Mouse (Mus musculus) heart, postnatal 4 days (tissue): ENCODE data around the gene Oxsr1. TPM values are rescaled to one million over a fixed set of nuclear protein-coding genes. Genes with fewer than 3 reads are reported as not detected.
"Not testable (repeated sequence)": the region's sequence is repeated elsewhere in the genome, so short reads cannot be mapped to it uniquely, and the experiment has no call there.

ENCODE experiments used
- DNase-seq: peaks from one replicate; pipeline ENCODE4 v3.0.0; 2021
- total RNA-seq, 2 experiments: library from RNA; stranded (reverse); gene quantifications; 2 replicates each; pipeline ENCODE4 v1.2.3; 2021

The Oxsr1 gene
- total RNA-seq, 2 experiments from 2014 or later: 35.5 to 36.5 TPM

DNA sequence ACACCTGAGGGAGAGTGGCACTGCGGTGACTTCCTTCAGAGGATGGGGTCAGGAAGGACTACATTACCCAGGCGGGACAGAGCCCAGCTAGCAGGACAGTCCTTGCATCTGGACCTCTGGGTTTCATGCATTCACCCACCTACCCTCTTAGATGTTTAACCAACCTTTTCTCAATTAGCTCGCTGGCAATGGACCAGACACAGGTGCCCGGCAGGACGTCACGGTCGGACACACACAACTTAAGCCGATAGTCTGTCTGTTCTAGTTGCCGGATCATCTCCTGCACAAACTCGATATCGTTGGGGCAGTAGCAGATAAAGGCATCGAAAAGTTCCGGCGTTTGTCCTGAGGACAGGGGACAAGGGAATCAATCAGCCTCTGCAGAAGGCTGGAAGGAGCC, 15.6 kb upstream of the Oxsr1 start:
- DNase-seq: no peak

DNA sequence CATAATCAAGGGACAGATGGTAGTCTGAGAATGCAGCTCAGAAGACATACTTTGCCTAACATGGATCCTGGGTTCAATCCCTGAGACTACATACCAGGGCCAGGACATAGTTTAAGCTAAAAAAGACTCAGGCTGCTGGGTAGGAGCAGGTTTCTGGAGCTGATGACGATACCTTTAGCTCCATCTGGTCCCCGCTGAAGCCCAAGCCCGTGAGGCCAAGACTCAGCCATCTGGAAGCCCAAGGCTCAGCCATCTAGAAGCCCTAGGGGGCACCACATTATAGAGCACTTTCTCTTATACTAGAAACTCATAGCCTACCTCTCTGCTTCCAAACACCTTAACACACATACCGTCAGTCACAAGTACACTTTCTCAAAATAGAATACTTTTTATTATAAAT, 13.3 kb upstream of the Oxsr1 start:
- DNase-seq: no peak

DNA sequence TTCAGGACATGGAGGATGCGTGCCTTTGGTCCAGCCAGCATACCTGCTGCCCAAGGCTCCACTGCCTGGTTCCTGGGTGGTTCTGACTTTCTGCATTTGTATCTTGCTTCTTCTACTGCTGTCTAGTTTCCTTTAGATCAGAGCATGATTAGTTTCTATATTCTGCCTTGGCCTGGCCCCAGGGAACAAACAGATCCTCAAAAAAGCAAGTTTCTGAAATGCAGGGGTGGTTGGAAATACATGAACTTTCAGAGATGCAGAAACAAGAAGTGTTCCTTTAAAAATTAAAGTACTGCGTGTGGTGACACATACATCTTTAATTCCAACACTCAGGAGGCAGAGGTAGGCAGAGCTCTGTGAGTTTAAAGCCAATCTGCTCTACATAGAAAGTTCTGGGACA, 12.6 kb upstream of the Oxsr1 start:
- no peak for DNase-seq

DNA sequence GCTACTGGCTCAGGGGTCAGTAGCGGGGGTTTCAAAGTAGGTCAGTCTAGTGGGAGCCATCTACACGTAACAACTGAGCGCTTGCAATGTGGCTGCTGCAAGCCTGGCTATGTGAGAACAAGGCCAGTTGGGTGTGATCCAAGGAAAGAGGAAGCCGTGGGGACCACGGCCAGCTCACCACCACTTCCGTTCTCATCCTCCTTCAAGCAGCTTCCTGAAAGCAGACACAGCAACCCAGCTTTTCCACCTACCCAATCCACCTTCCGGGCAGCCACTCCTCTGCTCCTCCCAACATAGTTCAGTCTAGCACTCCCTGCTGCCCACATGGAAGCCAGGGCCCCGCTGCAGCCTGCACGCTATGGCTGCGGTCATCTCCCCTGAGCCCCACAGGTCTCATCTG, 12.1 kb upstream of the Oxsr1 start:
- peak; percentile 68 for DNase-seq

DNA sequence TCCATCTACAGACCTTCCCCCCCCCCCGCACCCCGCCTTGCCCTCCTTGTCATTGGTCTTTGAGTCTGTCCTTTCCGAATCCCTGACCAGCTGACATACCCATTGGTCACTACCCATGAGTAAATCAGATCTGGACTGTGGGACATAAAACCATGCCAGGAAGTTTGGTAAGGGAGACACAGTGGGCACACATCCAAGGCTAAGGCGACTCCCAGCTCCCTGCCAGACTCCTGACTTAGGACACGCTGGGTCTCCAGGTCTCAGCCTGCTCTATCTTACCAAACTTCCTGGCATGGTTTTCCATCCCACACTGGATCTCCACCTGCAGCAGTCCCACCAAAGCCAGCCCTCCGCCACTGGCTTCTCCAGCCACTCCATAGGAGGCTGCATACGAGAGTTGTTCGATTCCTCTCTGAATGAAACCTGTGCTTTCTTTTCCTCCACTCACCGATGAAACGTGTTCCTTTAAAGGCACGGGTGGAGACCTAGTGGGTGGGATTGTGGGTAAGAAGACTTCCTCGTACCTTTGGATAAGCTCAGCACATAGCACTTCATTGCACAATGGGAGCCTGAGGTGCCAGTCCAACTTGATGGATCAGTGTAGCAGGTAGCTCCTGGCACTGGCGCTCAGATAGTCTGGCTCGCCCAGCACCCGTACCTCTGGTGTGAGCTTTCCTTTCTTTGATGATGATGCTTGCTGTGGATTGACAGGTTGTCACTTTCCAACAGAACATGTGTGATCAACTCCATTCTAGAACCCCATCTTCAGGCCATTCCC, 8.1 kb upstream of the Oxsr1 start:
- no peak for DNase-seq

DNA sequence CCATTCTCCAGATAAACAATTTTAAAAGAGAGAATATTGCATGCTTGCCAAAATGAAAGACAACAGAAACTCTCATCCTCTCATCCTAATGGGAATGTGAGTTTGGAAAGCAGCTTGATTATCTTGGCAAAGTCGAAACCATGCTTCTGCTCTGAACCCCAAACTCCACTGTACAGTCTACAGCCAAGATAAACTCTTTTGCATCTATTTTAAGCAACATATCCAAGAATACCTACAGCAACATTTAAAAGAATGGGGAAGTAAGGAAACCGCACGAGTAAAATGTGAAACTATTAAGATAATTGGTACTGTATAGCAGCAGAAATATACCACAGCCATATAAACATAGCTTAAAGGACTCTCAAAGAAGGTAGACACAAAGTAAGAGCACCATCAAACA, 6.3 kb upstream of the Oxsr1 start:
- DNase-seq: no peak

DNA sequence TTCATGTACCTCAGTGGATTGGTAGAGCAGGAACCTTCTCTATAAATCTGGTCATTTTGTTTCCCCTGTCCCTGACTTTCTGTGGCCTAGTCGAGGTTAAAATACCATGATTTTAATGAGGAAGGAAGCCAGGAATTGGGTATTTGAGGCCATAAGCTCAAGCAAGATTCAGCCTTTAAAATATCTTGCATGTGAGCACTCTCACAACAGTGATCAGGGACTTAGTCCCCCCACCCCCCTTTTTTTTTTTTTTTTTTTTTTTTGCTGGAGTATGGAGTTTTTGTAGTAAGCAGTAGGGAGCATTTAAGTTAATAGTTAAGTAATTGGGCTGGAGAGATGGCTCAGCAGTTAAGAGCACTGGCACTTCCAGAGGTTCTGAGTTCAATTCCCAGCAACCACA, 1.9 kb upstream of the Oxsr1 start:
- DNase-seq: no peak

DNA sequence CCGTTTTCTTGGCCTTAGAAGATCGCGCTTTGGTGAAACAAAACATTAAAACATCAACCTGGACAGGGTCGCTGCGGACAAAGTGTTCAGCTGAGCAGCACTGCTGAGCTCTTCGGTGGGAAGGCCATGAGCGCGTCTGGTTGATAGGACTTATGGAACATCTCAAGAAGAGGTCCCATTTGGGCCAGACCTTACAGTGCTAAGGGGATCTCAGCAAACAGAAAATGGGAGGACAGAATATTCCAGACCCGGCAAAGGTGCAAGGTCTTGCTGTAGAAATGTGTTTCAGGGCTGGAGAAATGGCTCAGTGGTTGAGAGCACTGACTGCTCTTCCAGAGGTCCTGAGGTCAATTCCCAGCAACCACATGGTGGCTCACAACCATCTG, 1.0 kb upstream of the Oxsr1 start:
- no peak for DNase-seq

DNA sequence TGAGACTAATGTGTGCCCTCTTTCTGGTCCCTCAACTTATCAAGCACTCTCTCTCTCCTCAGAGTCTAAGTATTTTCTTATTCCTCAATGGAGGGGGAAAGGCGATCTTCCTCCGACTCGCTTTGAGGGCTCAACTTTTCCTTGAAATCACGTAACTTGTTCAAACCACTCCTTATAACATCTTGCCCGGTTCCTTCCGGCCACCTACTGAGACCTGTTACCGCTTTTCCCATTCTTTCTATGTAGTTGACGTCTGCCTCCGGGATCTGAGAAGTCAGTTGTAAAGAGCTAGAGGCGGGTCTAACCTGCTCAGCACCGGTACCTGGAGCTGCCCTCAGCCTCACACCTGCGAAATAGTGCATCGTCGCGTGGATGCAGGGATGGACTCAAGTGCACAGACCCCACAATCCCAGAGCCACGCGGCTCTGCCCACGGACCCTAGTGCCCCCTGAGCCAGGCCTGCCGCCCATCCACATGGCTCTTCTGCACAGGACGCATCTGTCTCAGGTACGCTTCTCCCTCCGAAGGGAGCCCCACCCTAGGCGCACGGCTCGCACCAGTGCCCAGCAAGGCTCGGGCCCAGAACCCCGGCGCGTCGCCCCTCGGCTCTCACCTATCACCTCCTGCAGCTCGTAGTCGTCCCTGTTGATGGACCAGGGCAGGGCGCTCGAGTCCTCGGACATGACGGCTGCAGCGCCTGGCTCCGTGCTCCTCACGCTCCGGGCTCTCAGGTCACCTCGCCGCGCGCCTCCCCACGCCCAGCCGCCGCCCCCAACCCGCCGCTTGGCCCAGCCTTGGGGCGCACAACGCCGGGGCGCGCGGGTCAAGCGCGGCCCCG, 616 bp downstream of the Oxsr1 start:
- no peak for DNase-seq

DNA sequence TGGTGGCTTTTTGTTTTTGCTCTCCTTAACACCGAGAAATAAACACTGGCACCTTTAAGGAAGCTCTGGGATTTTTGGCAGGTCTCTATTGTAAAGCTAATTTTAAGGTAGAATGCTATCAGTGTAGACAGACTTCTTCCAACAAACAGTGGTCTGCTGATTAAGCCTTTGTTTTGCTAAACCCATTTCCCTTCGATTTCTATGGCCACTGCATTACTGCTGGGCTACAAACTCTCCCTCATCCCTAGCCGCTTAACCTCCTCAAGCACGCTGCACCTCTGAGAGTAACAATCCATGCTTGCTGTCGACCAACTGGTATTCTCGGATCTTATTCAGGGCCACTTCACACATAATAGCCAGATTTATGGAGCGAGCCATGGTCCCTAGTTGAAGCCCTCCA, 1.3 kb downstream of the Oxsr1 start:
- no peak for DNase-seq

DNA sequence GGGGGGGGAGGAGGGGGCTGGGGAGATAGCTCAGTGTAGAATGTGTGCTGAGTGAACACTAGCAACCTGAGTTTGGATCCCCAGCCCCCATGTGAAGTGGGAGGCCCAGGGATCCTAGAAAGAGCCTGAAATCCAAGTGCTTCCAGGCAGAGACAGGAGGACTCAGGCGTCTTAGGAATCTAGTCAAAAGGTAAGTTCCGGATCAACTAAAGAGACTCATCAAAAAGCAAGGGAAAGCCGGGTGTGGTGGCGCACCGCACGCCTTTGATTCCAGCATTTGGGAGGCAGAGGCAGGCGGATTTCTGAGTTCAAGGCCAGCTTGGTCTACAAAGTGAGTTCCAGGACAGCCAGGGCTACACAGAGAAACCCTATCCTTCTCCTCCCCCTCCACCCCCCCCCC, 1.8 kb downstream of the Oxsr1 start:
- DNase-seq: no peak

DNA sequence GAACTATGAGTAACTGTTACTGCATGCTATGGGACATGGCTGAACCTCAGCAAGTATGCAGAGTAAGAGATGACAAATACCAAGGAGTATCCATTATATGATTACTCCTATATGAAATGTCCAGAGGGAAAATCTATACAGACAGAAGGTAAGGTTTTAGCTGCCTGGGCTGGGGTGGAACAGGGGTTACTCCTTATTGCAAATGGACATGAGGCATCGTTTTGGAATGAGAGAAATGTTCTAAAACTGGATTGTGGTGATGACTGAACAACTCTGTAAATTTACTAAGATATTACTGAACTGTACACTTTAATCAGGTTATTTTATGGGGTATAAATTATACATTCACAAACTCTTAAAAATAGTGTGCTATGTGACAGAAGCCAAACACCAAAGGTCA, 3.3 kb downstream of the Oxsr1 start:
- DNase-seq: no peak

DNA sequence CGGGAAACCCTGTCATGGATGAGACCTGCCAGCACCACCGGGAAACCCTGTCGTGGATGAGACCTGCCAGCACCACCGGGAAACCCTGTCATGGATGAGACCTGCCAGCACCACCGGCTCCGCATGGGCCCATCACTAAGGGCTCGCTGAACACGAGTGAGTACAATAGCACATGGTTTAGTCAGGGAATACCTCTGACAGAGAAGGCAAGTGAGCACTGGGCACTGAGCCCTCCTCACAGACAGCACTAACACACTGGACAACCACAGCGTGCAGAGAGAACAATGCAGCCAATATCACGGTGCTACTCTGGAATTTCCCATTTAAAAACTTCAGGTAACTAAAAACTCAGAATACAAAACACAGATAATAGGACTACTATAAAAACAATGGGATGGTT, 9.1 kb downstream of the Oxsr1 start:
- no peak for DNase-seq

DNA sequence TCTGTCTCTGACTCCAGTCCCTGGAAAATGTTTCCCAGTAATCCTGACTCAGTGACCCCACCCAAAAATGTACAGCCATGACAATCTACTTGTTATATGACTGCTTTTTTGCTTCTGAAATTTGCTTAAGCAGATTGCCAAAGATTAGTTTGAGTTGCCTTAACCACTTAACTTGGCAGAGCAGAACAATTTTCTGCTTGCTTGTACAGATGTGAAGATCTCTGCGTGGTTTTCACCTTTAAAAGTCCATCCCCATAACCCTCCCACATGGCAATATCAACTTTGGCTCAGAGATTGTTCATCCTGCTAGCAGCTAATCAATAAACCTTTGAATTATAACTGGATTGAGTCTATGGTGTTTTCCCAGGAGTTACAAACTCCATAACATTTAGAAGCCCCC, 13.2 kb downstream of the Oxsr1 start:
- no peak for DNase-seq

DNA sequence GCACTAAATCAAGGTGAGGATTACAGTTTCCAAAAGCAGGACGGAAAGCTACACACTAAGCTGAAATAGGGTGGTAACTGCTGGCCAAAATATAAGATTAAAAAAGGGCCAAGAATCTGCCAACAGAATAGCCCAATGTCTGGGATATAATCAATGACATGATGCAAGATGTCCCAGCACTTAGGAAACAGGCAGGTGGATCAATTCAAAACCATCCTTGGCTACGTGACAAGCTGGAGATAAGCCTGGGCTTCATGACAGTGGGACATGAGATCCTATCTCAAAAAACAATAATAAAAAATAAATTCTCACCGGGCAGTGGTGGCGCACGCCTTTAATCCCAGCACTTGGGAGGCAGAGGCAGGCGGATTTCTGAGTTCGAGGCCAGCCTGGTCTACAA, 16.4 kb downstream of the Oxsr1 start:
- DNase-seq: no peak

DNA sequence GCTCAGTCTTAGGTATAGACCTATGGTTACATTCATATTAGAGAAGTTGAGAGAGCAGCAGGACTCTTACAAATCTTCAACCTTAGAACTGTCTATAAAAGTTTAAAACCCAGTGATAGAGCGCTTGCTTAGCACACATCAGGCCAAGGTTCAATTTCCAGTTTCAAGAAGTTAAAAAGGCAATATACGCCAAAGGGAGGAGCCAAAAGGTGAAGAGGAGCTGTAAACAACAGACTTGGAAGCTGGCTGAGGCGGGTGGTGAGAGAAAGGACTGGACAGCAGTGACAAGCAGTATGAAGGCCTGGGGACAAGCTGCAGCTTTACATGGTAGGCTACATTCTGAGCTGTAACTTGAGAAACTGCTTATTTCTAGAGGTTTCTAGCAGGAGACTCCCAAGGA, 23.7 kb downstream of the Oxsr1 start:
- no peak for DNase-seq

DNA sequence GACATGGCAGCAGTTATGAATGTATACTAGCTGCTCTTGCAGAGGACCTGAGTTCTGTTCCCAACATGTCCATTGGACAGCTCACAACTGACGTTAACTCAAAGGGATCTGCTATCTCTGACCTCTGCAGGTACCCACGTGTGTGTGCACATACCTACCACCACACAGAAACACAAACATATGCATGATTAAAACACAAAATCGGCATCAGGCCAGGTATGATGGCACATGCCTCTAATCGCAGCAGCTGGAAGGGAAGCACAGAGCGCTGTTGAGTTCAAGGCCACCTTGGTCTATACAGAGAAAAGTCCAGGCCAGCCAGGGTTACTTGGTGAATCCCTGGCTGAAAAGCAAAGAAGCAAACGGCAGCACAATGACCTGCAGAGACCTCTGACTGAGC, 24.5 kb downstream of the Oxsr1 start:
- DNase-seq: no peak

DNA sequence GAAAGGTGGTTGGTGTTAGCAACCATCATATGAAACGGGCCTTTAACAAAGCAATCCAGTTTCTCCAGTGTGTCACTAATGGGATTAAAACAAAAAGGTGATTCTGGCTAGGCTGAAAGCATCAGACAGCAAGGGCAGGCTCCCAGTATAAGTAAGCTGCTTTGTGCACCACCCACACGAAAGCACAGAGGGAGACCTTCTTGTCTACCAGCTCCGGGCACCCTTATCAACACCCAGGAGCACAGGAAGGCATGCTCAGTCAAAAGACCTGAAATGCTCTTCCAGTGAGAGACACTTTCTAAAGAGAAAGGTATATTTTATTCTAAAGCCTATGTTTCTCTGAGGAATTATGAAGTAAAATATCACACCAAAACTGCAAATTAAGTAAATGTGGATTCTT, 31.4 kb downstream of the Oxsr1 start:
- DNase-seq: no peak

DNA sequence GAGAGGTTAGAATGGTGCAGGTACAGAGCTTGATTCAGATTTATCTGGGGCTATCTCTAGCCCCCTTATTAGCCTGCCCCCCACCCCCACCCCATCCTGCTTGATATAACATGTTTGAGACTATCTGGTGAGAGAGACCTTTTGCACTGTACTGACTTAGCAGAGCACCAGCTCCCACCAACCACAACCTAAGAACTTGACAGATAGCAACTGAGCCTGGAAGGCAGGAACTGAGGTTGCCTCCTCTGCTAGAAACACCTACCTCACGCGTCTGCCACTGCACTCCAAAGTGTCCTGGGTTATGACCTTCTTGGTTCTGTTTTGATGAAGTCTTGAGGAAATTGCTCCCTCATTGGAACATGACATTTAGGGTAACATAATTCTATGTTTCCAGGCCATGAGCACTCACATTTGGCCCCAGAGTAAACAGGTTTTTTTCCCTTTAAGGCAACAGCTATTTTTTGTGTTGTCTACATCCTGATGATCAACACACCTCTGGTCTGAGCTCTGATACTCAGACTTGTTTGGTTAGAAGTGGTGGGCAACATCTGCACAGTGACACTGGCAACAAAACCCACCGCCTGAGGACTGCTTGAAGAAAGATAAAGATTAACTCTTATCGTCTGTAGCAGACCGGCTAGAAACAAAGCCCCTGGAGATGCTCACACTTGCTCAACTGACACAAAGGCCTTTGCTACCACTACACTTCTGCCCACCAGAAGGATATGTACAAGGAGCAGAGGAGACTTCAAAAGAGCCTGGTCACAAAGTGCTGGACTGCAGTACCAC, 41.1 kb downstream of the Oxsr1 start:
- DNase-seq: no peak

DNA sequence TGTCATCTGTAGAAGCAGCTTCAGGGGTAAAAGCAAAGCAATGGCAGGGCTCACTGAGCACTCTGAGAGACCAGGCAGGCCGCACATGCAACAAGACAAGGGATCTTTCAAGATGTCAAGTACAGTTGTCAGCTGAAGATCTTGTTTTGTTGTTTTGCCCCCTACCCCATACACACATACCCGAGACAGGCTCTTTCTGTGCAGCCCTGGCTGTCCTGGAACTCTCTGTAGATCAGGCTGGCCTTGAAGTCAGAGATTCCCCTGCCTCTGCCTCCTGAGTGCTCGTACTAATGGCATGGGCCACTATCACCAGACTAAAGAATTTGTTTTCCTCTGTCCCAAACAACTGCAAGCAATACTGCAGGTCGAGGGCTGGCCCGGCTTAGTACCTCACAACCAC, 44.2 kb downstream of the Oxsr1 start:
- DNase-seq: no peak

DNA sequence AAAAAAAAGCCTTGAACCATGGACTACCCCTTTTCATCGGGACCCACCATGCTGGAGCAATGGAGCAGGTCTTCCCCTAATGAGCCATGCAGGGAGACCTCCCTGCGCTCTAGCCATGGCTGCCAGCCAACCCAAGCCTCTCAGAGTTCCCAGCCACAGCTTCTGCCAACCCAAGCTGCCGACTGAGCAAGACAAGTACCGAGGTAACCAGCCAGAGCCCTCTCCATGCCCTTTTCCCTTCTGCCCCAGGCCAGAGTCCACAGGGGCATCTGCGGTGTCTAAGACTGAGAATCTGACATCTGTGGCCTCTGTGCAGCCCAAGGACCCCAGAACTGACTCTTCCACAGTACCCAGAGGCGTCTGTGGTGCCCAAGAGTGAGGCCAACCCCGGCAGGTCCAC, 45.9 kb downstream of the Oxsr1 start:
- peak; percentile 62 for DNase-seq

DNA sequence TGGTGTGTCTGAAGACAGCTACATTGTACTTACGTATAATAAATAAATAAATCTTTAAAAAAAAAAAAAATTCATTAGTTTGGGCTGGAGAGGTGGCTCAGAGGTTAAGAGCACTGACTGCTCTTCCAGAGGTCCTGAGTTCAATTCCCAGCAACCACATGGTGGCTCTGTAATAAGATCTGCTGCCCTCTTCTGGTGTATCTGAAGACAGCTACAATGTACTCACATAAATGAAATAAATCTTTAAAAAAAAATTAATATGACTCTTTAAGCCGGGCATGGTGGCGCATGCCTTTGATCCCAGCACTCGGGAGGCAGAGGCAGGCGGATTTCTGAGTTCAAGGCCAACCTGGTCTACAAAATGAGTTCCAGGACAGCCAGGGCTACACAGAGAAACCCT, 47.4 kb downstream of the Oxsr1 start:
- not testable (repeated sequence) for DNase-seq

DNA sequence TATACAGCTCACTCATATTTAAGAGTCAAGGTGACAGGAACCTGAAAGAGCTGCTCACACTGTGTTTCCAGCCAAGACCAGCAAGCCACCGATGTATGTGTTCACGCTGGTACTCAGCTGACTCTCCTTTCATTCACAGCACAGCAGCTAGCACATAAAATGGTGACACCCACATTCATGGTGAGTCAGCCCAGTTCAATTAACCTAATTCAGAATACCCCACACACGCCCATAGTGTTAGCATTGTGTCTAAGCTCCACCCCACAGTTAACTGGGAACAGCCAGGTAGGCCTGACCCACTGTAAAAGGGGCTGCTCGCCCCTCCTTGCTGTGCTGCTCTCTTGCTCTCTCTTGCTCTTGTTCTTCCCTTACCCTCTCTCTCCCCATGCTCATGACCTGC, 50.7 kb downstream of the Oxsr1 start:
- DNase-seq: no peak
